Mouse (Mus musculus) stomach, postnatal 0 days (tissue): ENCODE data around the gene Zdhhc11. TPM values are rescaled to one million over a fixed set of nuclear protein-coding genes. Genes with fewer than 3 reads are reported as not detected.
"Not testable (repeated sequence)": the region's sequence is repeated elsewhere in the genome, so short reads cannot be mapped to it uniquely, and the experiment has no call there.

ENCODE experiments used
- ATAC-seq: fragments of 200-750 bp; cut with Nextera tagmentation; 2 replicates; pipeline ENCODE4 v1.8.0; 2017; ENCODE audit not compliant: low FRiP score, low TSS enrichment
- DNase-seq: peaks from one replicate; pipeline ENCODE4 v3.0.0-alpha.2; 2016; ENCODE audit warnings: low spot score
- H3K27ac ChIP-seq: fragments of 300-500 bp; sonication (generic); replicated peaks from 2 replicates; pipeline ENCODE4 v1.5.1; 2014; ENCODE audit warnings: mild to moderate bottlenecking, control low read depth
- H3K27me3 ChIP-seq: fragments of 300-500 bp; sonication (generic); 2 replicates; pipeline ENCODE4 v1.6.1; 2014; ENCODE audit warnings: low read length; ENCODE audit not compliant: control insufficient read depth, insufficient read depth
- H3K36me3 ChIP-seq: fragments of 300-500 bp; sonication (generic); 2 replicates; pipeline ENCODE4 v1.6.1; 2014; ENCODE audit warnings: low read length, mixed read lengths; ENCODE audit not compliant: control insufficient read depth, insufficient read depth
- H3K4me1 ChIP-seq: fragments of 300-500 bp; sonication (generic); replicated peaks from 2 replicates; pipeline ENCODE4 v1.6.1; 2014; ENCODE audit warnings: antibody characterized with exemption; ENCODE audit not compliant: control insufficient read depth, insufficient read depth
- H3K4me2 ChIP-seq: fragments of 300-500 bp; sonication (generic); replicated peaks from 2 replicates; pipeline ENCODE4 v1.6.1; 2014; ENCODE audit warnings: low read depth, mild to moderate bottlenecking, control low read depth, moderate library complexity
- H3K4me3 ChIP-seq: fragments of 300-500 bp; sonication (generic); 2 replicates; pipeline ENCODE4 v1.5.1; 2014; ENCODE audit warnings: low read depth, low read length, control low read depth
- H3K9ac ChIP-seq: fragments of 300-500 bp; sonication (generic); 2 replicates; pipeline ENCODE4 v1.6.1; 2014; ENCODE audit warnings: mild to moderate bottlenecking, low read length, control low read depth, mixed read lengths
- H3K9me3 ChIP-seq: fragments of 300-500 bp; sonication (generic); 2 replicates; pipeline ENCODE4 v1.6.1; 2016; ENCODE audit warnings: low read length; ENCODE audit not compliant: control insufficient read depth
- CTCF ChIP-seq: IDR thresholded peaks from 2 replicates; pipeline ENCODE4 v1.5.1; 2016; ENCODE audit warnings: antibody characterized with exemption, low read depth, mild to moderate bottlenecking, moderate library complexity
- EP300 ChIP-seq: optimal IDR thresholded peaks from 2 replicates; pipeline ENCODE3; 2016; ENCODE audit warnings: antibody characterized with exemption
- WGBS: fragments of 180-500 bp; shearing (Covaris S2); extraction: QIAGEN DNeasy Blood & Tissue Kit; methylation state at CpG from one replicate; pipeline ENCODE4 v1.1.7; 2014; 5-methylcytosine and 5-hydroxymethylcytosine counted together
- polyA plus RNA-seq: library from polyadenylated mRNA; unstranded; fragments of >200 nt; fragmentation: Nextera tagmentation; extraction: Ambion mirVana; gene quantifications from 2 replicates; pipeline ENCODE4 v1.2.1, GENCODE M21; 2015

Gene Zdhhc11
- polyA plus RNA-seq, 1 experiment from 2014 or later: not detected

DNA sequence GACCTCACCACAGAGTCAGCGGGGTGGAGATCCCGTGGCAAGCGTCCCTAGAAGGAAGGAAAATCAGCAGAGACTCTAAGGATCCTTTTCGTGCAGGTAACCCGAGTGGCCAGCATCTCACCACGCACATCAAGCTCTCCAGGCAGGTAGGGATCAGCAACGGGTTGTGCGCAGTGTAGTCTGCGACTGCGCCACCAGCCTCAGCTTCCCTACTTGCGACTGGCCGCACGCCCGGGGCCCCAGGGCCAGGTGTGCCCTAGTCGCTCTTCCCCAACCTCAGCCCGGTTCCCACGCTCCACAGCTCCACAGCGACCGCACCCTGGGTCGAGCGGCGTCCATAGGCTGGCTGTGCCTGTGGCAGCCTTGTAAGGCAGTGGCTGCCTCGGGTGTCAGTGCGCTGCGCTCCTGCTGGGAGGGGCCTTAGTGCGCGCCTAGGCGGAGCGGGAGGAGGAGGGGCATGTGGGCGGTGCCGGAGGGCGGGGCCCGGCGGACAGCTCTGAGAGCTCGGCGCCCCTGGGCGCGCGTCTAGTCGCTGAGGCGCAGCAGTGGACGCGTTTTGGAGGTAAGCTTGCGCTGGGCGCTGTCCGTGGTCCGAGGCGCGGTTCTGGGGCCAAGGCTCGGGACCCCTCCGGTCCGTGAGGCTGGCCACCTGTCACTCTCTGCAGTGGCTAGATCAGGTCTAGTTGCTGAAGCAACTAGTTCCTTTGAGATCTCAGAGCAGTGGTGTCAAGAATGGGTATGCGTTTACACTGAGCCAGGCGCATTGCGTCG is 45.5 kb downstream of the Zdhhc11 start, which contains the start of gene Tppp:
TSS of gene Tppp (plus strand) at position 460 of the 771 bp plus-strand sequence.
- H3K36me3 ChIP-seq: no peaks in the 10 kb centered on the region
- DNase-seq: peak; percentile 95
- peak within 1 kb of the TSS; percentile 65 for H3K9ac ChIP-seq
- 0 out of 2 replicates have a peak, but pooled peaks cover 2% of the 10 kb centered on the region for H3K4me1 ChIP-seq
- H3K9me3 ChIP-seq: no peaks in the 10 kb centered on the region
- H3K27ac ChIP-seq: peak within 1 kb of the TSS; percentile 81
- no peaks in the 10 kb centered on the region; the same call in 1 of the 2 replicates for H3K27me3 ChIP-seq
- H3K4me3 ChIP-seq: peak within 1 kb of the TSS; percentile 60
- peak within 1 kb of the TSS; percentile 96 for H3K4me2 ChIP-seq
- TF ChIP-seq CTCF (no peak), EP300 (no peak)
- 1% methylated on average over 55 of the region's 56 CpGs for WGBS
- peak; percentile 99 for ATAC-seq

DNA sequence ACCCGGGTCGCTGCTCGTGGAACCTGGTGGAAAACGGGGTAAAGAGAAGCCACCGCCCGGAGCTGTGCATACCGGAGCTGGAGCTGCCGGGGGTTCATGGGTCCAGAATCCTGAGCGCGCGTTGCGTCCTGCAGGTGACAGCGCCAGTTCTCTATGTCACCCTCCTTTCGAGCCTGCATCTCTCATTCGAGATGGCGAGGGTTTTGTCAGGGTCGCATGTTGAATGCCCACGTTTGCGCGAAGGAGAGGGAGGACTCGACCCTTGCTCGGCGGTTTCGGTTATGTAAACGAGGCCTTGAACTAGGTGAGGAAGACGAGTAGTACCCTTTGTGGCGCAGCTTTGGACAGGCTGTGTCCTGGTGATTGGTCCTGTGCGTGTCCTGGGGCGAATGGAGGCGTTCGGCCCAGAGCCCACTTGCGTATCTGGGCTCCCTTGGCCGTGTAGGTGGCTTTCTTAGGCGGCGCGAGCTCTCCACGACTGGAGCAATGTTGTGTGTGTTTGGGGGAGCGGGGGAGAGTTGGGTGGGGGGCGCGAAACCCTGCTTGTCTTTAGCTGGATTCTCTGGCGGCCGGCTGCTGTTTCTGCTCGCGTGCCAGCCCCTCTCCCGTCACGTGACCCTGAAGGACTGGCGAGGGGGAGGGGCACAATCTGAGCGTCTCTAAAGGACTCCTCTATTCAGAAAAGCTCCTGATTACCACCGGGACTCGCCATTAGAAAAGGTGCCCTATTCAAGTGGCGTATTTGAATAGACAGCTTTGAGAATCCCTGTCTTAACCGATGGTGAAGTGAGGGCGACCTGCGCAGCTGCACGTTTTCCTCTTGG is 46.4 kb downstream of the Zdhhc11 start:
- H3K4me3 ChIP-seq: peak overlapping the region; percentile 60
- DNase-seq (peak; percentile 48), ATAC-seq (no peak)
- H3K27me3 ChIP-seq: no peaks in the 10 kb centered on the region; the same call in 1 of the 2 replicates
- peak overlapping the region; percentile 58 for H3K9ac ChIP-seq
- no peaks in the 10 kb centered on the region for H3K9me3 ChIP-seq
- peak overlapping the region; percentile 96 for H3K4me2 ChIP-seq
- peak overlapping the region; percentile 63 for H3K27ac ChIP-seq
- TF ChIP-seq CTCF (no peak), EP300 (no peak)
- no peaks in the 10 kb centered on the region for H3K36me3 ChIP-seq
- WGBS: 1% methylated on average over 55 of the region's 55 CpGs
- H3K4me1 ChIP-seq: 0 out of 2 replicates have a peak, but pooled peaks cover 2% of the 10 kb centered on the region

DNA sequence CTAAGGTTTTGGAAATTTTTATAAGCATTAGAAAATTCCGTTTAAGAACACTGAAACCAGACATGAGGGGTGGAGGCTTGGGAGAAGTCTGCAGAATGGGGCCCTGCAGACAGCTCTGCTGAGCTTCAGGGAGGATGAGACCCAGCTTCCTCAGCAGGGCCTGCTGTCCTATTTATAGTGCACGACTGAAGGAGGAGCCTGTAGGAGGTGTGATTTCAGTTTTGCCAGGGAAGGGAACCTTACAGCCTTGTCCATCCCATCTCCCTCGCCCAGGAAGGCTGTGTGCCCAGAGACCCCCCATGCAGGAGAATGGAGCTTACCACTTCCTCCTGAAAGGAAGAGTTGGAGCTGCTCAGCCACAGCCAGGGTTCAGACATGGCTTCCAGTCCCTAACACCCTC is 47.0 kb downstream of the Zdhhc11 start:
- DNase-seq (no peak), ATAC-seq (no peak)
- H3K27me3 ChIP-seq: no peaks in the 10 kb centered on the region; the same call in 1 of the 2 replicates
- 0 out of 2 replicates have a peak, but pooled peaks cover 2% of the 10 kb centered on the region for H3K4me1 ChIP-seq
- no peaks in the 10 kb centered on the region for H3K9me3 ChIP-seq
- TF ChIP-seq CTCF: no peak
- TF ChIP-seq EP300: no peak
- peak overlapping the region; percentile 96 for H3K4me2 ChIP-seq
- H3K36me3 ChIP-seq: no peaks in the 10 kb centered on the region
- H3K4me3 ChIP-seq: peak overlapping the region; percentile 60
- WGBS: 27% methylated on average over 3 of the region's 3 CpGs
- H3K9ac ChIP-seq: no peak overlapping the region
- H3K27ac ChIP-seq: no peak overlapping the region

DNA sequence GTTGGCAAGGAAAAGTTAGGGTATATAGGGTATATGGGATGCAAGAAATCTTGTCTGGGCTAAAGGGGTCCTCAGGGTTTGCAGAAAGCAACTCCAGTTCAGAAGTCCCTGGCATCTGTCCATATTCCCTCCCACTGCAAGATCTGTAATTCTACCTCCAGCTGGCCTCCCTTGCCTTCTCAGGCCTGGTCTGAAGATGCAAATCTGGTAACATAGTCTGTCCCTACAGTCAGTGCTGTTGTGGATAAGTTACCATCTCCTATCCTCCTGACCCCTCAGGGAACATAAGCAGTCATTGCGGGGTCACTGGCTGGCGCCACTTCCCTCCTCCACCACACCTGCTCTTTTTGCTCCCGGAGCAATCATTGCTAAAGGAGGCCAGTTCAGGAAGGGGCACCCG is 52.3 kb downstream of the Zdhhc11 start:
- TF ChIP-seq CTCF: no peak
- no peak for TF ChIP-seq EP300
- Histone ChIP-seq H3K4me2 (no peak overlapping the region), H3K4me1 (0 out of 2 replicates have a peak, but pooled peaks cover 2% of the 10 kb centered on the region), H3K9me3 (no peaks in the 10 kb centered on the region), H3K36me3 (no peaks in the 10 kb centered on the region), H3K9ac (no peak overlapping the region), H3K27me3 (no peaks in the 10 kb centered on the region; the same call in 1 of the 2 replicates), H3K27ac (no peak overlapping the region), H3K4me3 (no peak overlapping the region)
- ATAC-seq: no peak
- DNase-seq: no peak
- WGBS: 82% methylated on average over 4 of the region's 4 CpGs

DNA sequence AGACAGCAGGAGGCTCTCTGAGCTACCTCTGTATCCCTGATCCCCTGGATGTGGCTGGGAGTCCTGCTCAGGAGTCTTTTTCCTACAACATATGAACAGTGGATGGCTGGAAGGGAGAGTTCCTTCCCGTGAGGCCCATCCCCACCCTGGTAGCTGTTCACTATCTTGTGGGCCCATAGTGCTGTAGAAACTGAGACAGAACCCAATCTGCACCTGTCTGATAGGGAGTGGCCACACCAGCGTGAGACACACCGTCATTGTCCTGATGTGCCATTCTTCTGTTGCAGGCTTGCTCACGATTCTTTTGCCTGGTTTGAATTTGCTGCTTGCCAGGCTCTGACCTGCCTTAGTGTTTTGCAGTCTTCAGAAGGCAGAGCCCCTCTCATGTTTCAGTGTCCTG is 53.8 kb downstream of the Zdhhc11 start:
- 60% methylated on average over 4 of the region's 4 CpGs for WGBS

DNA sequence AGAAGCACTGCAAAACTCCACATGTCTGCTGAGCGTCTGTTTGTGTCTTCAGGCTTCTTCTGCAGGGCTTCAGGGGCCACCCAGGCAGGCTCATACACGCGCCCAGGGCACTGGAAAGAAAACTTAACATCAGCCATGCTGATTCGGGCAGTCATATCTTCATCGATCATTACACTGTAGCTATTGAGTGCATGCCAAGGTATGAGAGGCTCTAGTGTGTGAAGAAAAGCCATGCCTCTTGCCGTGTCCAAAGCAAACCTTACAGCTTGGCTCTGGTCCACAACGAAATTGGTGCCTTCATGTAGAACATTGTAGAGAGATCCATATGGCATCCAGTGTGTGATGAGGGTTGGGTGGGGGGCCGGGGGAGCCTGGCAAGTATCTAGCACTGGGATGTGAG is 55.4 kb downstream of the Zdhhc11 start:
- not testable (repeated sequence) for H3K4me3 ChIP-seq, H3K4me2 ChIP-seq, DNase-seq, H3K27ac ChIP-seq, H3K9ac ChIP-seq, H3K27me3 ChIP-seq, H3K4me1 ChIP-seq, H3K36me3 ChIP-seq, H3K9me3 ChIP-seq, ATAC-seq
- 52% methylated on average over 8 of the region's 8 CpGs for WGBS

More for the DNA sequence above, 53.8 kb downstream of the Zdhhc11 start:
- no peaks in the 10 kb centered on the region for H3K27me3 ChIP-seq
- TF ChIP-seq CTCF (no peak), EP300 (no peak)
- DNase-seq: no peak
- H3K4me2 ChIP-seq: no peak overlapping the region
- no peaks in the 10 kb centered on the region for H3K9me3 ChIP-seq
- H3K4me3 ChIP-seq: no peak overlapping the region
- ATAC-seq: no peak
- no peak overlapping the region for H3K9ac ChIP-seq
- no peaks in the 10 kb centered on the region for H3K4me1 ChIP-seq
- no peak overlapping the region for H3K27ac ChIP-seq
- no peaks in the 10 kb centered on the region for H3K36me3 ChIP-seq
